Mouse (Mus musculus) T-helper 2 cell (primary cell): Measurements from ENCODE around the gene Ptprt.
"Not testable (repeated sequence)": the region's sequence is repeated elsewhere in the genome, so short reads cannot be mapped to it uniquely, and the experiment has no call there.

ENCODE experiments used
- in situ Hi-C: fragments of 300-600 bp; cut with MboI, MseI; formaldehyde crosslinking; loops from one replicate; pipeline ENCODE4 v1.15.1; 2025; ENCODE audit warnings: high pct_unique_total_duplicates

Gene Ptprt

GRCm38 (mm10) chr2:162219507-162219906 is 441.4 kb downstream of the Ptprt start:
- in situ Hi-C loops: no loop called here

GRCm38 (mm10) chr2:162217896-162218295 is 443.1 kb downstream of the Ptprt start:
- in situ Hi-C loops: no loop called here

GRCm38 (mm10) chr2:162212397-162212796 is 448.6 kb downstream of the Ptprt start:
- in situ Hi-C loops: no loop called here

GRCm38 (mm10) chr2:162210564-162210963 is 450.4 kb downstream of the Ptprt start:
- in situ Hi-C loops: no loop called here

- in situ Hi-C loops: no loop called here
These were observed 463.6 kb downstream of the Ptprt start for GRCm38 (mm10) chr2:162197316-162197715.

- in situ Hi-C loops: no loop called here
These were observed 478.1 kb downstream of the Ptprt start for GRCm38 (mm10) chr2:162182621-162183475.

- in situ Hi-C loops: no loop called here
These were observed 479.1 kb downstream of the Ptprt start for GRCm38 (mm10) chr2:162181826-162182225.

- in situ Hi-C loops: no loop called here
These were observed 488.4 kb downstream of the Ptprt start for GRCm38 (mm10) chr2:162172529-162172928.

GRCm38 (mm10) chr2:162141845-162142411 is 519.0 kb downstream of the Ptprt start:
- in situ Hi-C loops: no loop called here

- in situ Hi-C loops: not testable (repeated sequence)
These were observed 524.8 kb downstream of the Ptprt start for GRCm38 (mm10) chr2:162136176-162136575.

- in situ Hi-C loops: no loop called here
These were observed 529.2 kb downstream of the Ptprt start for GRCm38 (mm10) chr2:162131607-162132304.

- in situ Hi-C loops: no loop called here
These were observed 531.1 kb downstream of the Ptprt start for GRCm38 (mm10) chr2:162129896-162130295.

- in situ Hi-C loops: no loop called here
These were observed 542.9 kb downstream of the Ptprt start for GRCm38 (mm10) chr2:162118041-162118440.

GRCm38 (mm10) chr2:162082391-162082790 is 578.6 kb downstream of the Ptprt start:
- in situ Hi-C loops: no loop called here

- in situ Hi-C loops: no loop called here
These were observed 580.1 kb downstream of the Ptprt start for GRCm38 (mm10) chr2:162080717-162081398.

GRCm38 (mm10) chr2:162078571-162079280 is 582.2 kb downstream of the Ptprt start:
- in situ Hi-C loops: no loop called here

- in situ Hi-C loops: no loop called here
These were observed 608.1 kb downstream of the Ptprt start for GRCm38 (mm10) chr2:162052816-162053215.

- in situ Hi-C loops: no loop called here
These were observed 610.7 kb downstream of the Ptprt start for GRCm38 (mm10) chr2:162050198-162050597.

- in situ Hi-C loops: no loop called here
These were observed 625.3 kb downstream of the Ptprt start for GRCm38 (mm10) chr2:162035615-162036014.

- in situ Hi-C loops: no loop called here
These were observed 629.3 kb downstream of the Ptprt start for GRCm38 (mm10) chr2:162031636-162032035.

- in situ Hi-C loops: no loop called here
These were observed 659.9 kb downstream of the Ptprt start for GRCm38 (mm10) chr2:162001016-162001415.
